13 mouse cellular contexts compared by ENCODE assay signal in the genomic region with DNA sequence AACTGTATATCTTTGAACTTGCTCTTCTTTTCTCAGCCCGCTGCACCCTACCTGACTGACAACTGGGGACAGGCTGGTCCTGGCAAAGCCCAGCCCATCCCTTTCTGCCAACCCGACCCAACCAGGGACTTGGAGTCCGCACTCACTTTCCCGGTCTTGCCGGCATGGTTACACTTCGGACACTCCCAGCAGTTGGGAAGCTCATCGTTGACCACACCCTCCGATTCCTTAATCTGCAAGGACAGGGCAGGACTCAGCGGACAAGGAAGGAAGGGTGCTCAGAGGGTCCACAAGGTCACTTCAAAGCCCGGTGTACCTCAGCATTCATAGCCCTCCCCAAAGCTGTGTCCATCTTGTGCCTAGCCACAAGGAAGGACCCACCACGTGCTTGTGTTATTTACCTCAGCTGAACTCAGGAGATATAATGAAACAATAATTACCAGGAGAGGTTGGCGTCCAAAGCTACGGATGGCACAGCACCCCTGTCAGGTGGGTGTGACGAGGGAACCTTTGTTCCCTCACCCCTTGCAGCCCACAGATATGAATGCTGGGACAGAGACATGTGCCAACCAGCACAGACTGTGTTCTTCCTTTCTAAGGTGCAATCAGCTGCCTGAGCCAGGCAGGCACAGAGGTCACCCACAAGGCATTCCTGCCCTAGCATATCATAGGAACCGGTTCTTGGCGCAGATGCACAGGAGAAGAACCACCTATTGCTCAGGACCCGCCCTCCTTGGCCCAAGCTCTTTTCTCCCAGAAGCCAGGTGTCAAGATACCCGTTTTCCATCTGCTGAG. TPM values are rescaled to one million over a fixed set of nuclear protein-coding genes. Genes with fewer than 3 reads are reported as not detected.
DNase-seq lines count a peak whose midpoint lies in the region; ATAC-seq and TF ChIP-seq lines count a peak whose summit lies in the region.
"Had no signal": no experiment of that assay in that cellular context is flagged by ENCODE, and none has a peak within 500 bp of the region (broad histone marks: within the 10 kb centered on the region; RNA-seq: fewer than 3 reads in every experiment).

No protein-coding gene starts in this region.

- TF ChIP-seq CTCF in E14TG2a.4 (conservative IDR thresholded peaks at IDR 0.05; ENCODE audit: low read length), result no peak
- TF ChIP-seq CTCF in cerebellum, adult 2 months (IDR thresholded peaks at IDR 0.05; ENCODE audit: borderline replicate concordance, insufficient read depth, low read depth, low read length), result no peak

- H3K27ac ChIP-seq in cerebellum, adult 2 months (ENCODE audit: insufficient read depth, low read length), result peak overlapping the region; percentile 18; the same call in 1 of the 2 replicates
- H3K27ac ChIP-seq: embryonic facial prominence, embryonic 10.5 days; hindbrain, embryonic 10.5 days; layer of hippocampus, adult 2 months; liver, embryonic 12.5 days had no signal

- H3K27me3 ChIP-seq in E14TG2a.4 (ENCODE audit: insufficient read depth, low read length), result no peaks in the 10 kb centered on the region
- H3K27me3 ChIP-seq in cerebellum, adult 2 months (ENCODE audit: control insufficient read depth, insufficient read depth, low read length), result no peaks in the 10 kb centered on the region
- H3K27me3 ChIP-seq: liver, embryonic 12.5 days had no signal

- WGBS in cerebellum, adult 2 months, result 51% methylated on average over 18 of the region's 18 CpGs

- peak overlapping the region; percentile 61 for H3K4me3 ChIP-seq in E14TG2a.4 (replicated peaks; ENCODE audit: low read length)
- H3K4me3 ChIP-seq in cerebellum, adult 2 months (replicated peaks; ENCODE audit: insufficient read depth, low read depth, low read length), result no peak overlapping the region
- H3K4me3 ChIP-seq: embryonic facial prominence, embryonic 10.5 days; hindbrain, embryonic 10.5 days; layer of hippocampus, adult 2 months; liver, embryonic 12.5 days had no signal

- peak; percentile 41 for DNase-seq in kidney, adult 18-20 months
- DNase-seq in kidney, postnatal 4 days, result no peak
- DNase-seq in cerebellum, adult 2 months, result peak; percentile 61 to 73
- peak; percentile 51 for DNase-seq in kidney, postnatal 14 days
- no peak for DNase-seq in ovary, postnatal 10 days (ENCODE audit: low spot score)
- DNase-seq: adrenal gland, adult 8-10 months; lung, postnatal 10 days had no signal

- peaks cover 56% of the 10 kb centered on the region for H3K4me1 ChIP-seq in E14TG2a.4 (replicated peaks; ENCODE audit: low read depth, low read length)
- peaks cover 24% of the 10 kb centered on the region for H3K4me1 ChIP-seq in cerebellum, adult 2 months (ENCODE audit: control insufficient read depth, insufficient read depth, low read length)

- no peak for ATAC-seq in inflammation-experienced regulatory T-cells, adult 6 months

- H3K9me3 ChIP-seq in E14TG2a.4 (ENCODE audit: low read length), result no peaks in the 10 kb centered on the region
- H3K9me3 ChIP-seq: embryonic facial prominence, embryonic 10.5 days; hindbrain, embryonic 10.5 days; liver, embryonic 12.5 days had no signal

- TF ChIP-seq POLR2A in cerebellum, adult 2 months (IDR thresholded peaks at IDR 0.05; ENCODE audit: borderline replicate concordance, insufficient read depth, low read length), result no peak

- H3K36me3 ChIP-seq in E14TG2a.4 (ENCODE audit: insufficient read depth, low read length), result peaks cover 76% of the 10 kb centered on the region

RNA-seq across cellular contexts. Expression of gene Rnf34, which starts 32.6 kb away (rescaled TPM):
- 44.8 and 45.6 TPM in 2 replicates for polyA plus RNA-seq in cerebellum, adult 2 months (2012; rRNA removed)
- 10 to 100 TPM; 26.7 to 33.8 (median 27.6) TPM for polyA plus RNA-seq in inflammation-experienced regulatory T-cells, adult 6 months (2017; shearing (Covaris generic))

Comparison
In these comparisons a context has a peak if more than half of its experiments do, and no peak if none do; other contexts are left out.
1. DNase-seq: peak in kidney, adult 18-20 months (single experiment), cerebellum, adult 2 months (2 of 2) and kidney, postnatal 14 days (single experiment); none in kidney, postnatal 4 days (0 of 2) and ovary, postnatal 10 days (single experiment).